Mouse (Mus musculus) left cerebral cortex, adult 2 months (tissue): ENCODE measurements around the gene Minos1. TPM values are rescaled to one million over a fixed set of nuclear protein-coding genes. Genes with fewer than 3 reads are reported as not detected.
A peak's percentile ranks its signal among the peaks of the same experiment; 100 is the strongest.

Experiments used
- DNase-seq, 2 experiments: peaks; one replicate each; pipeline ENCODE4 v3.0.0; 2021 to 2022; ENCODE audit warnings: low spot score in 2 of 2, mixed read lengths in 1 of 2; ENCODE audit errors: extremely low spot score in 1 of 2
- H3K27ac ChIP-seq: fragments of 200-600 bp; 2 replicates; pipeline ENCODE4 v1.8.1; 2022
- H3K4me3 ChIP-seq: fragments of 200-600 bp; 2 replicates; pipeline ENCODE4 v1.8.1; 2022
- CTCF ChIP-seq: fragments of 200-600 bp; IDR thresholded peaks from 2 replicates; pipeline ENCODE4 v1.8.1; 2022; ENCODE audit warnings: antibody characterized with exemption, mild to moderate bottlenecking, moderate library complexity
- intact Hi-C: fragments of 180-260 bp; cut with DNase I; formaldehyde crosslinking; loops from one replicate; pipeline ENCODE4 v1.15.1; 2025
- long read RNA-seq, 2 experiments: library from polyadenylated mRNA; stranded (forward); transcript quantifications; one replicate each; pipeline ENCODE4 v2.0.0; 2021; ENCODE audit warnings: borderline mapping rate in 2 of 2
- total RNA-seq, 2 experiments: library from RNA; stranded (reverse); gene quantifications; 2 replicates each; pipeline ENCODE4 v1.2.3; 2021

Minos1 gene
- total RNA-seq: 100 to 1,000 TPM; 197 TPM
- long read RNA-seq, experiment 1, transcript Minos1-203 (4 exons, 2,549 nt): major isoform, 94 of 114 reads
- long read RNA-seq, experiment 1, transcript Minos1-204 (4 exons, 476 nt): minor isoform, 8 of 114 reads
- long read RNA-seq, experiment 1, partial matches to known transcripts: 3 of 114 reads
- long read RNA-seq, experiment 1, other reads (novel, unspliced or antisense): 8 of 114 reads
- long read RNA-seq, experiment 2, transcript Minos1-203 (4 exons, 2,549 nt): major isoform, 76 of 89 reads
- long read RNA-seq, experiment 2, partial matches to known transcripts: 1 of 89 reads
- long read RNA-seq, experiment 2, other reads (novel, unspliced or antisense): 9 of 89 reads

DNA sequence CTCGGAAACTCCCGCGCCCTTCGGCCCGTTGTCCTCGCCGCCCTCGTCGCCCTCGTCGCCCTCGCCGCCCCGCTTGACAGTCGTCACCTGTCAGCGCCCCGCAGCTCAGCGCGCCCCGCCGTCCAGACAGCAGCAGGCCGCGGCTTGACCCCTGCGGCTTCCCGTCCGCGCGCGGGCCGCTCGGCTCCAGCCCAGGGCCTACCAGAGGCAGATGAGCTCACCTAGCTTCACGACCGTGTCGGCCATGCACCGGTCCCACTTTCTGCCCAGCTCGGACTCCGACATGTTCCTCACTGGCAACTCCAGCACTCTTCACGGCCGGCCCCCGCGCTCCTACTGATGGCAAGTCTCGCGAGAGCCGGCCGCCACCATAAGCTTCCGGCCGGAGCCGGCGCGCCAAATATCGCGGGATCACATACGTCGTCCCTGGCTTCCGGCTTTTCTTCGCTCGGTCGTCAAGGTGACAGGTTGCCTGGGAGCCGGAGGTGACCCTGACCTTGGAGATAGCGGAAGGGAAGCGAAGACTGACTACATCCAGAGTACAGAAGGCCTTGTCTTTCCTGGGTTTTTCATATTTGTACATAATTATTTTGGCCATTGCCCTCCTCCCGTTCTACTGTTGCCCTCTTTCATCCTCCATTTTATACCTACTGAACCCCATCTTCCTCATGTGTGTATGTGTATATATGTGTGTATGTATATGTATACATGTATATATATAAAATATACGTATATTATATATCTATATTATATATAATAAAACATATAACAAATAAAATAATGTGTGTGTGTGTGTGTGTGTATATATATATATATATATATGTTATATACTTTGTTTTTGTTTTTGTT lies at the start of gene Minos1:
TSS of gene Minos1 (minus strand) at position 413 of the 849 bp plus-strand sequence.
- H3K27ac ChIP-seq: peak within 1 kb of the TSS; percentile 98
- intact Hi-C loops: loop anchor here (1.0 to 2.0 kb wide), 2 partner anchors 38 to 61 kb away; partner anchors contain the start of genes Capzb and Nbl1

DNA sequence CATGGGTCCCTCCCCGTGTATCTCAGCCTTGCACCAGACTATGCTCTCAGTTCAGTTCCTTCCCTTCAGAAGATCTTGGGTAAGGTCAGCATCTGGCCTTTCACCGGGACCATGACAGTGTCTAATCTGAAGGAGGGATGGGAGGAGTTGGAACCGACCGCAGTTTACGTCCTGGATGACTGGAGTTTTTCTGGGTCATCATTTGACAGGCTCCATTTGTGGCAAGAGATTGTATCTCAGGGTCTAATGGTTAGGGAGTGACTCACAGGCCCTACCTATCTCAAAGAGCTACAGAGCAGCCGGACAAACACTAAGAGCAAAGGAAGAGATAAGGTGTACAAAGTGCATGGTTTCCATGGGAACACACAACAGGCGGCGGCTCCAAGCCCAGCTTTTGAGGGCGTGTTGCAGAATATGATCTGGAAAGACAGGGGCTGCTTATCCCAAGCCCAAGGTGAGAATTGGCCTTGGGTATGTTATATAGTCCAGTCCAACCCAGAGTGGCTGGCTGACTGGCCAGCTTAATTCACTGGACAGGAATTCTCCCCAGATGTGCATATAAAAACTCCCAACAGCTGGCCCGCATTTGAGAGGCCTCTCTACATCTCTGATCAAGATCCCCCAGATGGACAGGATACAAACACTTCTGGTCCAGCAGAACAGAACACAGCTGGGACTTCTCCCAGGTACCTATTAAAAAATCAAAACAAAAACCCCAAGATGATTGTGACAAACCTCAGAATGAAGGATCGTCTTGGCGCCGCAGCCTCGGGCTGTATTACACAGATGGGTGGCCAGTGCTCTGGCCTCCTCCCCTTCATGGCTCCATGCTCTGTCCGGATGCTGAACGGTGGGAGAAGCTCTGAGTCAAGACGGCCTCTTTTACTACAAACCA lies 49.1 kb upstream of the Minos1 start:
- DNase-seq: no peak
- TF ChIP-seq CTCF: no peak
- no peak overlapping the region for H3K4me3 ChIP-seq
- no peak overlapping the region for H3K27ac ChIP-seq
- intact Hi-C loops: no loop called here

More for the DNA sequence above, at the start of gene Minos1:
- TF ChIP-seq CTCF: no peak
- H3K4me3 ChIP-seq: peak within 1 kb of the TSS; percentile 95
- DNase-seq: peak; percentile 96 to 97

DNA sequence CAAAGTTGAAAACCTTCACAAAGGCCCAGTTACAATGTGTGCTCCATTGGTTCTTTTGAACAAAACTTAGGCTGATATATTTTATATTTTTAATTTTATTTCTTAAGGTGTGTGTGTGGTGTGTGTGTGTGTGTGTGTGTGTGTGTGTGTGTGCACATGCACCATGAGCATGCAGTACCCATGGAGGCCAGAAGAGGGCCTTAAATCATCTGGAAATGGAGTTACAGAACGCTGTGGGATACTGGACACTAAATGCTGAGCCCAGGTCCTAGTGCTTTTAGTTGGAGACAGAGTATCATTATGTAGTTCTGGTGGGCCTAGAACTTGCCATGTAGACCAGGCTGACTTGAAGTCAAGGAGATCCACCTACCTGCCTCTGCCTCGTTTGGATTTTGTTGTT lies 48.3 kb upstream of the Minos1 start:
- DNase-seq: no peak
- Histone ChIP-seq H3K4me3 (no peak overlapping the region), H3K27ac (no peak overlapping the region)
- intact Hi-C loops: no loop called here
- no peak for TF ChIP-seq CTCF

DNA sequence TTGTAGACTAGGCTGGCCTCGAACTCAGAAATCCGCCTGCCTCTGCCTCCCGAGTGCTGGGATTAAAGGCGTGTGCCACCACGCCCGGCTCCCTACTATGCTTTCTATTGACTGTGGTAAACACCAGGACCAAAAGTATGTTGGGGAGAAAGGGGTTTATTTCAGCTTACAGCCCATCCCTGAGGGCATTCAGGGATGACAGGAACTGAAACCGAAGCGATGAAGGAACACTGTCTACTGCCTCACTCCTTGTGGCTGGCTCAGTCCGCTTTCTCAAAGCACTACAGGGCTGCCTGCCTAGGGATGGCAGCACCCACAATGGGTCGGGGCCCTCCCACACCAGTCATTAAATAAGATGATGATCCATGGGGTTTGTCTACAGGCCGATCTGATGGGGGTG lies 47.5 kb upstream of the Minos1 start:
- intact Hi-C loops: no loop called here
- Histone ChIP-seq H3K27ac (no peak overlapping the region), H3K4me3 (no peak overlapping the region)
- DNase-seq: no peak
- TF ChIP-seq CTCF: no peak

DNA sequence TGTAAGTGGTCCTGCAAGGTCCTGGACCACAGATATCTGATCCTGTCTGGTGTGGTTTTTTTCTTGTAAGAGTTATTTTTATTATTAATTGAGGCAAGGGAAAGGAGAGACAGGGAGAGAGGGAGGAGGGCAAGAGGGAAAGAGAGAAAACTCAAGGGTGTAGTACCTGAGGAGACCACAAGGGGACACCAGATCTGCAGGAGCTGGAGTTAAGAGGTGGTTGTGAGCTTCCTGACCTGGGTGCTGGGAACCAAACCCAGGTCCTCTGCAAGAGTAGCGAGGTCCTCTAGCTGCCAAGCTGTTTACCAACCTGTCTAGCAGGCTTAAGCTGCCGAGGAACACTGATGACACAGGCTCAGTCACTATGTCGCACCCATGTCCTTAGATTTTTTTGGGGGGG lies 47.0 kb upstream of the Minos1 start:
- no peak overlapping the region for H3K27ac ChIP-seq
- DNase-seq: no peak
- intact Hi-C loops: no loop called here
- TF ChIP-seq CTCF: peak; percentile 49
- H3K4me3 ChIP-seq: no peak overlapping the region

DNA sequence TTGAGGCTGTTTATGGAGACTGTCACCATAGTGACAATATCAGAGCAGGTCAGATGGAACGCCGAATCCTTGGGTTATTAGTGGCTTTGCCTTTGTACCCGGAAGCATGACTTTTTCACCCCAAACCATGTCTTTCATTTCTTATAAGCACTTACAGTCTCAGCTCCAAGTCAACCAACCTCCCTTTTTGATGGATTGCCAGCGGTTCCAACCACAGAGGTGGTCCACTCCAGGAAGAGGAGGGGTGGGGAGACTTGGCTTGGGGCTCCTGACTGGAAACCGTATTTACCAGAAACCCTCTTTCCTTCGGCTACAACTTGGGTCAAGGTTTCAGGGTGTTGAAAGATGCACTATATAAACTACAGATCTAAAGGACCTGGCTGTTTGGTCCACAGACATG lies 45.1 kb upstream of the Minos1 start:
- H3K27ac ChIP-seq: no peak overlapping the region
- intact Hi-C loops: no loop called here

DNA sequence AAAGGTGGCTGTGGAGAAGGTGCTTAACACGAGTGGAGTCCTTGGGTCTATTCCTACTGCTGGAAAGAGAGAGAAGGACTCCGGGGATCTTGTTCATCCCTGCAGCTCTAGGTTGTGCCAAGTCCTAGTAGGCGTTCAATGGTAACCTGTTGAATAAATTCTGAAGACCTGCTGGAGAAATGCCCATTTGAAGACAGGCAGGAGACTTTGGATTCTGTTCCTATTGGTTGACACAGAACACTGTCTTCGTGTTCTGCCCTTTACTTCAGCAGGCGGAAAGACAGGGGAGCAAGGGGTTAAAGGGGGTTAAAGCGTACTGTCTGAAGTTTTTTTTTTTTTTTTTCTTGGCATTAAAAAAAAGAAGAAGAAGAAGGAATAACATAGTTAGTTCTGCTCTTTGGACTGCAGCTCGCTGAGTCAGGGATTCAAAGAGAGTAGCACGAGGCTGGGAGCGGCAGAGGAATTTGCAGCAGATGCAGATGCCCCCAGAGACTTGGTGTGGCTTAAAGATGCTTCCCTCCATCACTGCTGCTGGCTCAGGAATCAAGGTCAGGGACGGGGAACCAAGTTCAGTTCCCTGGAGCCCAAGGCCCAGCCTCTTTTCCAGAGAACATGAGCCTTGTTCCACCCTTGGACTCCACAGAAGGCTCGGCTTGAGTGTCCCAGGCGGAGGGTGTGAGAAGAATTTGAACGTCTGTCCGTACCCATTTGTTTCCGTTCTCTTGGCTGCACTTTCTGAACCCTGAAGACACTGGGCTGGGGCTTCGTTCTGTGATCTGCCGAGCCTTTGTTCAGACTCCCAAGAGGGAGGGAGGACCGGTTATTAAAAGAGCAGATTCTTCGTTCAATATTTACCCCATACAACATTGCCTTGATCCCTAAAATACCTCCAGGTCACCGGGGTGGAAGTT lies 44.4 kb upstream of the Minos1 start:
- DNase-seq: no peak
- intact Hi-C loops: no loop called here
- TF ChIP-seq CTCF: no peak
- no peak overlapping the region for H3K4me3 ChIP-seq
- H3K27ac ChIP-seq: peak overlapping the region; percentile 15; the same call in 1 of the 2 replicates

More for the DNA sequence above, 45.1 kb upstream of the Minos1 start:
- no peak for TF ChIP-seq CTCF
- H3K4me3 ChIP-seq: no peak overlapping the region
- DNase-seq: no peak

DNA sequence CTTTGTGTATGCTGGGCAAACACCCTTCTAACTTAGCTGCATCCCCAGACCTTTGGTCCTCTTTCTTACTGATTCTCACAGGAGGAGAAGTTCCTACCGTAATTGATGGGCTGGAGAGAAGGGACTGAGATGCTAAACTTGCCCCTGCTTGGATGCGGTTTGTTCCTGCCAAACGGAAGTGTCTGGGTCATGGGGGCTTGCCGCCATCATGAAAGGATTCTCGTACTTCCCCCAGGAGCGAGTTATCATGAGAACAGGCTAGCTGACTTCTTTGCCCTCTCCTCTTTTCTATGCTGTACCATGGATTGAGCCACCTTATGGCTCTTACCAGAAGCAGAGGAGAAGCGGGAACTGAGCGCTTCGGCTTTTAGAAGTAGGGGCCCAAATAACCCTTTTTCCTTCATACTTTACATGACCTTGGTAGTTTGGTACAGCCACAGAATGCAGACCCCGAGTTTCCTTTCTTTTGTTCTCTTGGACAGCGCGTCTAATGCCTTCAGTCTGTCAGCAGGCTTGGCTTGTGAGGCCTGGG lies 38.9 kb upstream of the Minos1 start:
- intact Hi-C loops: no loop called here
- Histone ChIP-seq H3K4me3 (no peak overlapping the region), H3K27ac (no peak overlapping the region)
- DNase-seq: no peak
- no peak for TF ChIP-seq CTCF

DNA sequence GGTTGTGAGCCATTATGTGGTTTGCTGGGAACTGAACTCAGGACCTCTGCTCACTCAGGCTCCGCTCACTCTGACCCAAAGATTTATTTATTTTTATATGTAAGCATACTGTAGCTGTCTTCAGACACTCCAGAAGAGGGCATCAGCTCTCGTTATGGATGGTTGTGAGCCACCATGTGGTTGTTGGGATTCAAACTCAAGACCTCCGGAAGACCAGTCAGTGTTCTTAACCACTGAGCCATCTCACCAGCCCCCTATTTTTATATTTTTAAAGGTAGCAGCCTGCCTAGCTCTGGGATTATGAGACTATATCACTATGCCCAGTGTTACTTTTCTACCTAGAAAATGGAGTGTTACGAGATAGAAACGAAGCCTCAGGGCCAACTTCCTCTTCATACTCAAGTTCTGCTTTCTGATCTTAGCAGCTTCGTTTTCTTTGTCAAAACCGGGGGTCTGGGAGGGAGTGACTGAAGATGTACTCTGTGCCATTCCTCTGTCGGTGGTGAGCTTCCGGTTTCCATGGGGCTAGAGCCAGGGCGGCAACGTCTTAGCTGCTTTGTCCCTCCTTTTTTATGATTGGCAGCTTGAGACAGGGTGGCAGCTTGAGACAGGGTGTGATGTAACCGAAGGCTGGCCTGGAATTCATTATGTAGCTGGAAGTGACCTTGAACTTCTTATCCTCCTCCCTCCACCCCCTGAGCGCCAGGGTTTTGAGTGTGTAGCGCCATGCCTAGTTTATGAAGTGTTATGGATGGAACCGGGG lies 38.3 kb upstream of the Minos1 start:
- DNase-seq: no peak
- H3K4me3 ChIP-seq: no peak overlapping the region
- no peak overlapping the region for H3K27ac ChIP-seq
- no peak; the same call in 1 of the 2 replicates for TF ChIP-seq CTCF
- intact Hi-C loops: no loop called here

DNA sequence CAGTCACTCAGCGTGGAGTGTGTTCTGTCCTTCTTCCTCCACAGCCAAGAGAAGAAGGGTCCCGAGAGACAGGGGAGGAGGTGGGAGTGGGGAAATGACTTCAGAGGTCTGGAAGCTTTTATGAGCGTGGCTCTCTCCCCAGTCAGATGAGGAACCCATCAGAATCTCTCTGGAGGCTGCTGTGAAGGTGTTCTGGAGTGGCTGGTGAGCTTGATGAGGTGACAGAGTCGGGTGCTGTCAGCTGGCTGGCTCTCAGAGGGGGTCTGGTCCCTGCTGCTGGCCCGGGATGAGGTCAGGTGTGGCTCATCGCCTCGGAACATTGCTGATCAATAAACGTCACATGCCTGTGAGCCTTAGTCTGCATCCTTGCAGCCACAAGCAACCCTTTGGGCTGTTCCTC lies 36.2 kb upstream of the Minos1 start:
- DNase-seq: no peak
- H3K4me3 ChIP-seq: no peak overlapping the region
- intact Hi-C loops: no loop called here
- H3K27ac ChIP-seq: no peak overlapping the region
- TF ChIP-seq CTCF: no peak
